Mouse (Mus musculus): ENCODE results near the gene Cblb.

GRCm38 (mm10) chr16:52184350-52184749 is 153.3 kb downstream of the Cblb start:
- no peak for TF ChIP-seq EP300 (IDR thresholded peaks at IDR 0.05; ENCODE audit: low read depth)
- TF ChIP-seq CTCF (IDR thresholded peaks at IDR 0.05; ENCODE audit: low read depth): no peak

Data from liver, postnatal 0 days (tissue).